Mouse (Mus musculus) heart, embryonic 13.5 days (tissue): ENCODE data around the gene Fnip2. TPM values are rescaled to one million over a fixed set of nuclear protein-coding genes. Genes with fewer than 3 reads are reported as not detected.
"Not testable (repeated sequence)": the region's sequence is repeated elsewhere in the genome, so short reads cannot be mapped to it uniquely, and the experiment has no call there.

Experiments used
- ATAC-seq: fragments of 200-750 bp; cut with Nextera tagmentation; 2 replicates; pipeline ENCODE4 v1.8.0; 2017; ENCODE audit warnings: moderate TSS enrichment; ENCODE audit not compliant: insufficient number of reproducible peaks, low FRiP score, low TSS enrichment; ENCODE audit errors: extremely low read depth
- H3K27ac ChIP-seq: fragments of 300-500 bp; sonication (generic); replicated peaks from 2 replicates; pipeline ENCODE4 v1.5.1; 2015; ENCODE audit warnings: moderate library complexity, mild to moderate bottlenecking, inconsistent platforms
- H3K27me3 ChIP-seq: fragments of 300-500 bp; sonication (generic); replicated peaks from 2 replicates; pipeline ENCODE4 v1.6.1; 2015; ENCODE audit warnings: mild to moderate bottlenecking, inconsistent platforms
- H3K36me3 ChIP-seq: fragments of 300-500 bp; sonication (generic); 2 replicates; pipeline ENCODE4 v1.6.1; 2015; ENCODE audit warnings: mild to moderate bottlenecking, inconsistent platforms
- H3K4me1 ChIP-seq: fragments of 300-500 bp; sonication (generic); 2 replicates; pipeline ENCODE4 v1.6.1; 2015; ENCODE audit warnings: inconsistent platforms
- H3K4me2 ChIP-seq: fragments of 300-500 bp; sonication (generic); 2 replicates; pipeline ENCODE4 v1.6.1; 2015; ENCODE audit warnings: inconsistent platforms, mild to moderate bottlenecking, moderate library complexity
- H3K4me3 ChIP-seq: fragments of 300-500 bp; sonication (generic); 2 replicates; pipeline ENCODE4 v1.5.1; 2015; ENCODE audit warnings: moderate library complexity, mild to moderate bottlenecking, inconsistent platforms
- H3K9ac ChIP-seq: fragments of 300-500 bp; sonication (generic); 2 replicates; pipeline ENCODE4 v1.6.1; 2015; ENCODE audit warnings: inconsistent platforms, mild to moderate bottlenecking, moderate library complexity
- H3K9me3 ChIP-seq: fragments of 300-500 bp; sonication (generic); 2 replicates; pipeline ENCODE4 v1.6.1; 2016; ENCODE audit warnings: inconsistent platforms
- whole genome bisulfite sequencing: fragments of 180-500 bp; shearing (Covaris S2); methylation state at CpG from one replicate; pipeline ENCODE4 v1.1.7; 2015; ENCODE audit warnings: mixed read lengths; 5-methylcytosine and 5-hydroxymethylcytosine counted together
- polyA plus RNA-seq: library from polyadenylated mRNA; unstranded; fragments of >200 nt; fragmentation: Nextera tagmentation; extraction: Ambion mirVana; gene quantifications from 2 replicates; pipeline ENCODE4 v1.2.1, GENCODE M21; 2015

Fnip2 gene
- polyA plus RNA-seq, 1 experiment from 2014 or later, result 2.2 TPM

- Histone ChIP-seq H3K27me3 (no peaks in the 10 kb centered on the region), H3K9me3 (no peaks in the 10 kb centered on the region), H3K27ac (no peak overlapping the region), H3K36me3 (peaks cover 53% of the 10 kb centered on the region), H3K4me1 (peaks cover 5% of the 10 kb centered on the region), H3K4me3 (no peak overlapping the region), H3K9ac (no peak overlapping the region), H3K4me2 (no peak overlapping the region)
- no peak for ATAC-seq
- WGBS, result 71% methylated on average over 14 of the region's 14 CpGs
Measured at GRCm38 (mm10) chr3:79458651-79459275, 108.8 kb downstream of the Fnip2 start.

- no peak overlapping the region for H3K4me2 ChIP-seq
- H3K36me3 ChIP-seq, result peaks cover 31% of the 10 kb centered on the region
- H3K9ac ChIP-seq, result no peak overlapping the region
- H3K27ac ChIP-seq, result no peak overlapping the region
- 66% methylated on average over 11 of the region's 11 CpGs for WGBS
- H3K9me3 ChIP-seq, result no peaks in the 10 kb centered on the region
- no peak overlapping the region for H3K4me3 ChIP-seq
- H3K27me3 ChIP-seq, result no peaks in the 10 kb centered on the region
- peaks cover 5% of the 10 kb centered on the region for H3K4me1 ChIP-seq
- no peak for ATAC-seq
Measured at GRCm38 (mm10) chr3:79455761-79456160, 111.8 kb downstream of the Fnip2 start.

- Histone ChIP-seq H3K27ac (no peak overlapping the region), H3K9ac (no peak overlapping the region), H3K27me3 (no peaks in the 10 kb centered on the region), H3K4me2 (no peak overlapping the region), H3K36me3 (peaks cover 9% of the 10 kb centered on the region; the same call in 1 of the 2 replicates), H3K4me1 (no peaks in the 10 kb centered on the region), H3K9me3 (no peaks in the 10 kb centered on the region), H3K4me3 (no peak overlapping the region)
- WGBS, result 80% methylated on average over 14 of the region's 14 CpGs
- no peak for ATAC-seq
Measured at GRCm38 (mm10) chr3:79452696-79453263, 114.8 kb downstream of the Fnip2 start.

- Histone ChIP-seq H3K4me2 (no peak overlapping the region), H3K4me1 (no peaks in the 10 kb centered on the region; the same call in 1 of the 2 replicates), H3K9ac (no peak overlapping the region), H3K36me3 (no peaks in the 10 kb centered on the region), H3K27me3 (no peaks in the 10 kb centered on the region), H3K27ac (no peak overlapping the region), H3K4me3 (no peak overlapping the region), H3K9me3 (no peaks in the 10 kb centered on the region)
- WGBS, result 78% methylated on average over 7 of the region's 7 CpGs
- no peak for ATAC-seq
Measured at GRCm38 (mm10) chr3:79449361-79449760, 118.2 kb downstream of the Fnip2 start.

DNA sequence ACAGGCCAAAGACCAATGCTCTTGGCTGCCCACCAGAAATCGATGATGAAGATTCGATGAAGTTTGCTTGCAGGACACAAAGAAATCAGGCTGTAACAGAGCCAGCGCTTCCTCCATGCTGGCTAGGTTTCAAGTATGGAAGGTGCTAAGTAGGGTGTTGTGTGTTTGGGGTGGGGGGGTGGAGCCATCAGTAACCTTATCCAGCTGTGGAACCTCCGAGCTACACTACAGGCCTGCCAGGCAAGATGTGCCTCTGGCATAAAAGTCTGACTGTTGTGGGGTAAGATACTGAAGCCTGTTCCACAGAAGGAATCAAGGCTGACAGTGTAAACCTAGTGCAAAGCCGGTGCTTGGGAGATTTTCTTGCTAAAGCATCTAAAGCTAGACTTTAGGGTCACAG lies 119.2 kb downstream of the Fnip2 start:
- H3K4me1 ChIP-seq, result no peaks in the 10 kb centered on the region; the same call in 1 of the 2 replicates
- 78% methylated on average over 5 of the region's 5 CpGs for WGBS
- no peak for ATAC-seq

DNA sequence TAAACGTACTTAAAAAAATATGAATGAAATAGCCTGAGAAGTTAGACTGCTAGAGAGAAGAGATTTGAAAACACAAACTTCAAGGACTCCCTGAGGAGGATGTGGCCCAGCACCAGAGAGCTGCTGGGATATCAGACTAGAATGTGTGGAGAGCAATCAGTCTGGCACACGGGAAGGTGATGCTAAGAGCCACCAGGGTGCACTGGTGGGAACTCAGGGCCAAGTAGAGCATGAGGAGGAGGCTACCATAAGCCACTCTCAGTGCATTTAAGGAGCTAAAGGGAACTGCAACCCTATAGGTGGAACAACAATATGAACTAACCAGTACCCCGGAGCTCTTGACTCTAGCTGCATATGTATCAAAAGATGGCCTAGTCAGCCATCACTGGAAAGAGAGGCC lies 120.9 kb downstream of the Fnip2 start:
- H3K9me3 ChIP-seq, H3K9ac ChIP-seq, H3K36me3 ChIP-seq, ATAC-seq, H3K4me3 ChIP-seq, H3K4me1 ChIP-seq, H3K27ac ChIP-seq, H3K4me2 ChIP-seq, H3K27me3 ChIP-seq: not testable (repeated sequence)
- 74% methylated on average over 3 of the region's 3 CpGs for WGBS

More for the DNA sequence above, 119.2 kb downstream of the Fnip2 start:
- Histone ChIP-seq H3K9me3 (0 out of 2 replicates have a peak, but pooled peaks cover 3% of the 10 kb centered on the region), H3K4me3 (no peak overlapping the region), H3K27me3 (no peaks in the 10 kb centered on the region), H3K27ac (no peak overlapping the region), H3K9ac (no peak overlapping the region), H3K36me3 (no peaks in the 10 kb centered on the region), H3K4me2 (no peak overlapping the region)

- Histone ChIP-seq H3K4me2 (no peak overlapping the region), H3K27me3 (no peaks in the 10 kb centered on the region), H3K9me3 (0 out of 2 replicates have a peak, but pooled peaks cover 3% of the 10 kb centered on the region), H3K9ac (no peak overlapping the region), H3K4me1 (no peaks in the 10 kb centered on the region; the same call in 1 of the 2 replicates), H3K36me3 (no peaks in the 10 kb centered on the region), H3K4me3 (no peak overlapping the region), H3K27ac (no peak overlapping the region)
- WGBS, result 85% methylated on average over 4 of the region's 4 CpGs
- ATAC-seq, result no peak
Measured at GRCm38 (mm10) chr3:79446124-79446523, 121.5 kb downstream of the Fnip2 start.

GRCm38 (mm10) chr3:79445041-79445440 lies 122.6 kb downstream of the Fnip2 start:
- 0 out of 2 replicates have a peak, but pooled peaks cover 3% of the 10 kb centered on the region for H3K9me3 ChIP-seq
- 58% methylated on average over 8 of the region's 8 CpGs for WGBS

DNA sequence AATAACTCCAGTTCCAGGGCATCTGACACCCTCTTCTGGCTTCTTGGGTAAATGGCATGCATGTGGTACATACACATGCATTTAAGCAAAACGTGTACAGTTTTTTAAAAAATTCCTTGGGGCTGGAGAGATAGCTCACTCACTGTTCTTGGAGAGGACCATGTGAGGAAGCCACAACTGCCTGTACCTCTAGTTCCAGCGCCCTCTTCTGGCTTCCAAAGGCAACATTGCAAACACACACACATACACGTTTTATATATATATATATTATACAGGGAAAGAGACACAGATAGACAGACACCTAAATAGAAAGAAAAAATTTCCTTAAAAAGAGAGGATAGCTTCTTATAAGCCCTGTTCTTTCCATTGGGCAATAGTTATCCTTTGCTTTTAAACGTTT lies 123.7 kb downstream of the Fnip2 start:
- Histone ChIP-seq H3K27ac (no peak overlapping the region), H3K27me3 (no peaks in the 10 kb centered on the region), H3K9ac (no peak overlapping the region), H3K4me1 (no peaks in the 10 kb centered on the region; the same call in 1 of the 2 replicates), H3K9me3 (0 out of 2 replicates have a peak, but pooled peaks cover 3% of the 10 kb centered on the region), H3K4me3 (no peak overlapping the region), H3K4me2 (no peak overlapping the region), H3K36me3 (no peaks in the 10 kb centered on the region)
- WGBS, result 57% methylated on average over 4 of the region's 4 CpGs
- ATAC-seq, result no peak

More at GRCm38 (mm10) chr3:79445041-79445440, 122.6 kb downstream of the Fnip2 start:
- no peak overlapping the region for H3K9ac ChIP-seq
- H3K27ac ChIP-seq, result no peak overlapping the region
- H3K27me3 ChIP-seq, result no peaks in the 10 kb centered on the region
- no peaks in the 10 kb centered on the region; the same call in 1 of the 2 replicates for H3K4me1 ChIP-seq
- H3K4me2 ChIP-seq, result no peak overlapping the region
- no peak for ATAC-seq
- H3K36me3 ChIP-seq, result no peaks in the 10 kb centered on the region
- no peak overlapping the region for H3K4me3 ChIP-seq

- 75% methylated on average over 12 of the region's 12 CpGs for WGBS
- ATAC-seq, result no peak
- H3K4me3 ChIP-seq, result no peak overlapping the region
Measured at GRCm38 (mm10) chr3:79440976-79441491, 126.6 kb downstream of the Fnip2 start.

DNA sequence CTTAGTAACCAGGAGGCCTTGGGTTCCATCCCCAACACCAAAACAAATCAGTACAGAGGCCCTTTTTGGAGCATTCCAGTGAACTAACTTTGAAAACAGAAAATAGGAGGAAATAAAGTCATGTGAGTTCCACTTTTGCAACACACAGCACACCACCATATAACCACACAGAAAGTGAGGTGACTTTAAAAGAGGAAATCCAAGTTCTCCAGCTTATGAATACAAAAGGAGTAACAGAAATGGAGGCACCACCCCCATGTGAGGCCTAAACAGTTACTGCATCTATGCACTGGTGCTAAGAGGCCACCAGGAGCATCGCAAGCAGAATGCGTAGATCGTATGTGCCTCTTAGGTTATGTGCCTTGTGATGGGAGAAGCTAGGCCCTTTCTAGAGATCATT lies 129.3 kb downstream of the Fnip2 start:
- ATAC-seq, result no peak
- no peak overlapping the region for H3K4me2 ChIP-seq
- H3K27me3 ChIP-seq, result no peaks in the 10 kb centered on the region
- H3K27ac ChIP-seq, result no peak overlapping the region
- 90% methylated on average over 3 of the region's 3 CpGs for WGBS
- H3K4me3 ChIP-seq, result no peak overlapping the region
- H3K4me1 ChIP-seq, result no peaks in the 10 kb centered on the region
- no peaks in the 10 kb centered on the region for H3K36me3 ChIP-seq
- no peaks in the 10 kb centered on the region for H3K9me3 ChIP-seq
- no peak overlapping the region for H3K9ac ChIP-seq

More at GRCm38 (mm10) chr3:79440976-79441491, 126.6 kb downstream of the Fnip2 start:
- H3K27me3 ChIP-seq, result no peaks in the 10 kb centered on the region
- no peak overlapping the region for H3K9ac ChIP-seq
- H3K4me2 ChIP-seq, result no peak overlapping the region
- no peaks in the 10 kb centered on the region; the same call in 1 of the 2 replicates for H3K4me1 ChIP-seq
- H3K9me3 ChIP-seq, result 0 out of 2 replicates have a peak, but pooled peaks cover 3% of the 10 kb centered on the region
- no peaks in the 10 kb centered on the region for H3K36me3 ChIP-seq
- H3K27ac ChIP-seq, result no peak overlapping the region
